Mouse (Mus musculus) retina, postnatal 7 days (tissue): ENCODE results near the gene Sema3f.

Experiments used
- DNase-seq: peaks from one replicate; pipeline ENCODE4 v3.0.0-alpha.2; 2012; ENCODE audit warnings: low read depth, low spot score

The Sema3f gene

GRCm38 (mm10) chr9:107662342-107662741 lies 47.9 kb downstream of the Sema3f start:
- no peak for DNase-seq

GRCm38 (mm10) chr9:107660777-107661176 lies 49.5 kb downstream of the Sema3f start:
- no peak for DNase-seq

GRCm38 (mm10) chr9:107659961-107660360 lies 50.3 kb downstream of the Sema3f start:
- DNase-seq: no peak

GRCm38 (mm10) chr9:107659551-107659950 lies 50.7 kb downstream of the Sema3f start:
- DNase-seq: no peak

GRCm38 (mm10) chr9:107658096-107658495 lies 52.2 kb downstream of the Sema3f start:
- DNase-seq: no peak

- no peak for DNase-seq
Measured at GRCm38 (mm10) chr9:107657144-107657543, 53.1 kb downstream of the Sema3f start.

- no peak for DNase-seq
Measured at GRCm38 (mm10) chr9:107654585-107654984, 55.7 kb downstream of the Sema3f start.

- DNase-seq: no peak
Measured at GRCm38 (mm10) chr9:107653474-107653873, 56.8 kb downstream of the Sema3f start.

GRCm38 (mm10) chr9:107650708-107651481 lies 59.4 kb downstream of the Sema3f start:
- no peak for DNase-seq

- DNase-seq: no peak
Measured at GRCm38 (mm10) chr9:107650225-107650624, 60.0 kb downstream of the Sema3f start.

- DNase-seq: no peak
Measured at GRCm38 (mm10) chr9:107648767-107649166, 61.5 kb downstream of the Sema3f start.

- DNase-seq: no peak
Measured at GRCm38 (mm10) chr9:107646975-107647374, 63.3 kb downstream of the Sema3f start.

- DNase-seq: peak; percentile 84
Measured at GRCm38 (mm10) chr9:107645577-107645976, 64.7 kb downstream of the Sema3f start.

GRCm38 (mm10) chr9:107645153-107645510 lies 65.1 kb downstream of the Sema3f start:
- DNase-seq: no peak

- peak; percentile 81 for DNase-seq
Measured at GRCm38 (mm10) chr9:107644495-107645152, 65.7 kb downstream of the Sema3f start.

- DNase-seq: no peak
Measured at GRCm38 (mm10) chr9:107643544-107644214, 66.6 kb downstream of the Sema3f start.

GRCm38 (mm10) chr9:107641666-107642065 lies 68.6 kb downstream of the Sema3f start:
- DNase-seq: no peak

GRCm38 (mm10) chr9:107640257-107640772 lies 70.0 kb downstream of the Sema3f start:
- no peak for DNase-seq

GRCm38 (mm10) chr9:107637070-107637469 lies 73.2 kb downstream of the Sema3f start:
- DNase-seq: no peak

GRCm38 (mm10) chr9:107635279-107636028 lies 74.8 kb downstream of the Sema3f start, which contains the start of gene Gnai2:
Gene Gnai2 (minus strand): TSS chr9:107635367.
- peak; percentile 69 for DNase-seq
